Mouse (Mus musculus): ENCODE data around the gene Pkig. TPM values are rescaled to one million over a fixed set of nuclear protein-coding genes. Genes with fewer than 3 reads are reported as not detected.

Pkig gene
- 54.6 and 92.8 TPM in 2 replicates for polyA plus RNA-seq (2012; rRNA removed)

DNA sequence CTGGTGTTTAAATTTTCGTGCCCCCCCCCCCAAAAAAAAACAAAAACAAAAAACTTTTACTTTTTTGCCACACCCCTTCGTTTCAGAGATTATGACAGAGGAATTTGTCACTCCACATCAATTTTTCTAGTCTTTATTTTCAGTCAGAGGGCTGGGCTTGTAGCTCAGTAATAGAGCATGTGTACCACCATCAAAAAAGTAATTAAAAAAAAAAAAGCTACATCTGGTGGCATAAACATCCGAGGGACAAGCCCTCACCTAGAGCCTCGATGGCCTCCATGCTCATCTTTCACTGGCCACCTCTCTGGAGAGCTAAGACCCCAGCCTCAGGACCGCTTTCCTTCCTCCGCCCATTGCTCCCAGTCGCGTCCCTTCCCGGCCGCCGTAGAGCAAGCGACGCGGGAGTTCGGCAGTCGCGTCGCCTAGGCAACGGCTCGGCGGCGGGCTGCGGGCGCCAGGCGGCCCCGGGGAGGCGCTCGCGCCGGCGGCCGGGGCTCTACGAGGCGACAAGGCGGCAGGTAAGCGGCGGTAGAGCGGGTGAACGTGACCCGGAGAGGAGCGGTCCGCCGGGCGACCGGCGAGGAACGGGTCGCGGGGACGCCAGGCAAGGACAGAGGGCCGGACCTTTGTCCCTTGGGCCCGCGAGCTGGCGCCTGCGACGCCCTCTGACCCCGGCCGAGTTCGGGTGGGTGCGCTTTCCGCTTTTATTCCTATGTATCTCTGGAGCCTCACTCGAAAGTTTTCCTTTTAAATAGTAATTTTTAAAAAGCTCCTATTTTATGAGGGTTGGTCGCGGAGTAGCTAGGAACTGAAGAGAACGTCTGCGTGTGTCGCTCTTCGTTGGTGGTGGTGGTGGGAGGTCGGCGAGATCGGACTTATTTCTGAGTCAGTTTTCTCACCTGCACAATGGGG lies at the start of gene Pkig:
TSS of gene Pkig (plus strand) at position 412 of the 912 bp plus-strand sequence.

GRCm38 (mm10) chr2:163644575-163645385 lies 13.4 kb upstream of the Pkig start, which contains the start of gene Serinc3:
Serinc3 (minus strand) TSS chr2:163645131.

DNA sequence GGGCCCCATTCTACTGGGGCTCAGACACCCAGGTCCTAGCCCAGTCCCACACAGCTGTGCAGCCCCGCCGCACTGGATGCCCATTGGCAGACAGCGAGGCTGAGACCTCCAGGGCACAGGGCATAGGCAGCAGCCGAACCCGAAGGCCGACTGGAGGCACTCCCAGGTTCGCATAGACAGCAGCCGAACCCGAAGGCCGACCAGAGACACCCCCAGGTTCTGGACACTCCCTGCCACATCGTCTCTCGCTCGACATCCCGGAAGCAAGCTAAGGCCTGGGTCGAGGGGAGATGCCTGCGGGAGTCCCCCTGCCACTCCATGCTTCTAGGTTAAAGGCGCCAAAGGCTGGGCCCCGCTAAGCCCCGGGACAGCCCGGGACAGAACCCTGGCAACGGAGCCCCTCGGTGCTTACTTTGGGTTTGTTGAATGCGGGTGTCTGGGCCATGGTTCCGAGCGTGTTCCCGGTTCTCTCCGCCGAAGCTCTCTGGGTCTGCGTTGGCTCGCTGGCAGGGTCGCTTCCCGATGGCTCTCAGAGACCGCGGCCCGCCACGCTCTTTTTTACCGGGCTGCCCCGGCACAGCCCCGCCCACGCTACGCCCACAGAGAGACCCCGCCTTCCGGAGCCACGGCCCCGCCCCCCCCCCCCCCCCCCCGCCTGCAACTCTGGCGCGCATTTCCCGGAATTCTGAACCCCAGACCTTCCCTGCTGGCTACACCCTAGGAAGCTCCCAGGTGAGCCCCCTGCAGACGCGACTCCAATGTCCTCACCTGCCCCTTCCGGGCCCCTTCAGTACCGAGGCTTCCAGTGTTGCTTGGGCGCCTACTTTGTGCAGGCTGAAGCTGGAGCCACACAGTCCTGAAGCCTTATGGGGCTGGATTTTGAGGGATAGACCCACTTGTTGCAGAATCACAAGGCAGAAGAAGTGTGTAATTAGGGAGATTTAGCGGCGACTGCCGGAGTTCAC lies 91.7 kb downstream of the Pkig start, which contains the start of gene Ada:
TSS of gene Ada (minus strand) at position 593 of the 965 bp plus-strand sequence.

Other genes with a start within 250 kb of the Pkig start
- 2.0 and 2.9 TPM in 2 replicates for gene Oser1, start 233.7 kb upstream of the Pkig start, polyA plus RNA-seq (2012; rRNA removed)
- gene Gdap1l1, start 219.9 kb upstream of the Pkig start, polyA plus RNA-seq (2012; rRNA removed) = 0.68 and 1.2 TPM in 2 replicates
- gene Fitm2, start 185.8 kb upstream of the Pkig start, polyA plus RNA-seq (2012; rRNA removed) = 8.1 and 8.9 TPM in 2 replicates
- 0.09 and 0.33 TPM in 2 replicates for gene R3hdml, start 166.1 kb upstream of the Pkig start, polyA plus RNA-seq (2012; rRNA removed)
- gene Hnf4a, start 151.6 kb upstream of the Pkig start, polyA plus RNA-seq (2012; rRNA removed) = 92.7 and 94.7 TPM in 2 replicates
- 8.6 and 9.8 TPM in 2 replicates for gene Ttpal, start 56.1 kb upstream of the Pkig start, polyA plus RNA-seq (2012; rRNA removed)
- gene Serinc3, start 13.3 kb upstream of the Pkig start, polyA plus RNA-seq (2012; rRNA removed) = 65.6 and 69.2 TPM in 2 replicates
- gene Ada, start 91.9 kb downstream of the Pkig start, polyA plus RNA-seq (2012; rRNA removed) = 7.0 and 10.8 TPM in 2 replicates
- gene Ccn5, start 162.5 kb downstream of the Pkig start, polyA plus RNA-seq (2012; rRNA removed) = 1.0 and 3.8 TPM in 2 replicates
- 0.06 TPM in 1 of 2 replicates, not detected in the other for gene Kcnk15, start 195.3 kb downstream of the Pkig start, polyA plus RNA-seq (2012; rRNA removed)